Mouse (Mus musculus): ENCODE data around the gene Bhmt.

GRCm38 (mm10) chr13:93606868-93607578 lies 30.7 kb downstream of the Bhmt start:
- TF ChIP-seq CTCF (IDR thresholded peaks at IDR 0.05; ENCODE audit: borderline replicate concordance, insufficient read depth, low read depth, low read length) (no peak), POLR2A (IDR thresholded peaks at IDR 0.05; ENCODE audit: borderline replicate concordance, insufficient read depth, low read length) (no peak)

Data from cerebellum, adult 2 months (tissue).